Mouse (Mus musculus): ENCODE measurements around the gene Gm20538. TPM values are rescaled to one million over a fixed set of nuclear protein-coding genes. Genes with fewer than 3 reads are reported as not detected.
A peak's percentile ranks its signal among the peaks of the same experiment; 100 is the strongest.

Gene Gm20538
- total RNA-seq (2015; ENCODE audit: low replicate concordance) (not detected in 2 replicates), total RNA-seq (2017; ENCODE audit: low replicate concordance) (not detected in 2 replicates)

DNA sequence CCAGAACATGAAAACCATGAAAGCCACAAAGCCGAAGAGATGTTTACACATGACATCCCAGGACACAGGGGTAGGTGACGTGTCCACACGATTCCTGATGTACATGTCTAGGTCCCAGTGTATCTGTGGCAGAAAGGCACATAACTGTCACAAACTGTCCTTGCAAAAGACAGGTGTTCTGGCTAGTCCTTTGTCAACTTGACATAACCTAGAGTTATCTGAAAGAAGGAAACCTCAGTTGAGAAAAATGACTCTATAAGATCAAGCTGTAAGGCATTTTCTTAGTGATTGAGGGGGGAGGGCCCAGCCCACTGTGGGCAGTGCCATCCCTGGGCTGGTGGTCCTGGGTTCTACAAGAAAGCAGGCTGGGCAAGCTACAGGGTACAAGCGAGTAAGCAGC, at the start of gene Gm20538:
TSS of gene Gm20538 (minus strand) at position 101 of the 400 bp plus-strand sequence.
- no peak for ATAC-seq (replicated peaks; ENCODE audit: low FRiP score, poor library complexity, severe bottlenecking)

- ATAC-seq (replicated peaks; ENCODE audit: low FRiP score, poor library complexity, severe bottlenecking): no peak
Observed at GRCm38 (mm10) chr19:44594180-44594579, 41.5 kb upstream of the Gm20538 start.

DNA sequence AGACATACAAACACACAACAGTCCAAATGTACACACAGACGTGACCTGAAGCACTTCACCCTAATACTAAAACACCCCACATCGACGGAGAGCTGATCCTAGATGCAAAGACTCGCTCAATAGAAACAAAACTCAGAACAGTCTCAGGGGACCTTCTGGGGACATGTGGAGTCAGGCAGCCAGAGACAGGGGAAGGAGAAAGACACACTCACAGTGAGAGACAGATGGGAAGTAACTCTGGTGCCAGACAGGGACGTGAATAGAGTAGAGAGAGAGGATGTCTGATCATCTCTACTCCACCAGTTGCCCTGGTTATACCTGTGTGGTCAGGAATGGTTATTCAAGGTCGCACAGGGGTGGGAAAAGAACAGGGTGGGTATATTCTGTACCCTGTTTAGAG, 39.0 kb upstream of the Gm20538 start:
- no peak for ATAC-seq (replicated peaks; ENCODE audit: low FRiP score, poor library complexity, severe bottlenecking)

DNA sequence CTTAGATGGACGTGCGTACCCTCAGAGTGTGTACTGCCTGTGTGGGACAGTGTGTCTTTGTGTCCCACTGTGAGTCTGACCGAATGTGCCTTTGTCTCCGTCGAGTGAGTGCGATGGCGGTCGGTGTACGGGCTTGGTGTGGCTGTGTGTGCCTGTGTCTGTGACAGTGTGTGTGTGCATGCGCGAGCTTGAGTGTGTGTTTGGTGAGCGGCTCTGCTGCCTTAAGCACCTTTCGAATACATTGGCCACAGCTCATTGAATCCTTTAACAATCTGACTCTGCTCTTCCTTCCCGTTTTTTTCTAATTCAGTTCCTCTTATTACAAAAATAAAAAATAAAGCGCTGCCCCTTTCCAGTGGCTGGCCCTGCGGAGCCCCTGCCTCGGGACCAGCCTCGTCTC, 38.4 kb upstream of the Gm20538 start:
- no peak for ATAC-seq (replicated peaks; ENCODE audit: low FRiP score, poor library complexity, severe bottlenecking)

- no peak for ATAC-seq (replicated peaks; ENCODE audit: low FRiP score, poor library complexity, severe bottlenecking)
Observed at GRCm38 (mm10) chr19:44589591-44590223, 37.1 kb upstream of the Gm20538 start.

DNA sequence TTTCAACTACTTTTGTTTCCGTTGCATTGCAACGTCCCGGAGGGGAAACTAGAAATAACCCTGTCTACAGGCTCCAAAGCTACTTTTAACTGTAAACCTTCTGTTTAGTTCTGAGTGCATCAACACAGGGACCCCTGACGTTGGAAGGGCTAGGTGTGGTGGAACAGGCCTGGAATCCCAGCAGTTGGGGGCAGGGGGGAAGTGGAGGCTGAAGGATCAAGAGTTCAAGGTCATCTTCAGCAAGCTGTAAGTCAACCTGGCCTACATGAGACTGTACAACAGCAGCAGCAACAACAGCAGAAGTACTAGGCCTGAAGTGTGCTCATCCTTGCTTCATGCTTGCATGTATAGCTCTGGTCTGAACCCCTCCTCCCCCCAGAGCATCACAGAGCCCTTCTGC, 35.4 kb upstream of the Gm20538 start:
- no peak for ATAC-seq (replicated peaks; ENCODE audit: low FRiP score, poor library complexity, severe bottlenecking)

- ATAC-seq (replicated peaks; ENCODE audit: low FRiP score, poor library complexity, severe bottlenecking): peak; percentile 93
Observed at GRCm38 (mm10) chr19:44582638-44583309, 30.1 kb upstream of the Gm20538 start.

DNA sequence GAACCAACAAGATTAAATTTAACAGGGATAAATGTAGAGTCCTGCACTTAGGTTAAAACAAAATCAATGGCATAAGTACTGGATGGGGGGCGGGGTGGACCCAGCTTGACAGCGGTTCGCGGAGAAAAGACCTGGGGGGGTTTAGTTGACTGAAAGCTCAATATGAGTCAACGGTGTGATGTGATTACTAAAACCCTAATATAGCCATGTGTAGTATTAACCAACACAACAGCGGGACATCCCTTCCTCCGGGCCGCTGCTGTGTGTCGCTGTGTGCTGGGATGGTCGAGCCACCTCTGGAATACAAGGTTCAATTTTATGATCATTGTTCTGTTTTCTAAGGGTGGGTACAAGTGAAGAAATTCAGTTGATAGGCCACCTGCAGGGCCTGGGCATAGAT, 29.5 kb upstream of the Gm20538 start:
- ATAC-seq (replicated peaks; ENCODE audit: low FRiP score, poor library complexity, severe bottlenecking): no peak

GRCm38 (mm10) chr19:44578038-44578437, 25.4 kb upstream of the Gm20538 start:
- no peak for ATAC-seq (replicated peaks; ENCODE audit: low FRiP score, poor library complexity, severe bottlenecking)

GRCm38 (mm10) chr19:44576275-44576674, 23.6 kb upstream of the Gm20538 start:
- ATAC-seq (replicated peaks; ENCODE audit: low FRiP score, poor library complexity, severe bottlenecking): no peak

DNA sequence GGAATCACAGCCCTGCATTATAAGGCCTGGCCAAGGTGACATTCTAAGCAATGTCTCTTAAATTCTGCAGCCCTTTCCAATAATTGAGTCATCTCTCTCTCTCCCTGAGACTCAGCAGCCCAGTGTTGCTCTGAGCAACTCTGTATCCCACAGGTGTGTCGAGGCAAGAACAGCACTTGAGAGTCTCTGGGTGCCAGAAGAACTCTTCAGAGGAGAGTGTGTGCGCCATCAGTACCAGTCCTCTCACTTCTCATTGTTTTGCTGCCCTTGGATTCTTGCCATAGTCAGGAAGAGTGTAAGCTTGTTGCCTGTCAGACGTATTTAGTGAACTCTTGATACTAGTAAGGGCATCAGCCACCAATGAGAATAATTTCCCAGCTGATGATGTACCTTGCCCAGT, 15.1 kb upstream of the Gm20538 start:
- no peak for ATAC-seq (replicated peaks; ENCODE audit: low FRiP score, poor library complexity, severe bottlenecking)

- no peak for ATAC-seq (replicated peaks; ENCODE audit: low FRiP score, poor library complexity, severe bottlenecking)
Observed at GRCm38 (mm10) chr19:44564006-44564405, 11.4 kb upstream of the Gm20538 start.

- ATAC-seq (replicated peaks; ENCODE audit: low FRiP score, poor library complexity, severe bottlenecking): peak; percentile 99
Observed at GRCm38 (mm10) chr19:44562652-44563206, 10.1 kb upstream of the Gm20538 start, which contains the start of gene Hif1an. Gene Hif1an, plus strand, starts transcription at chr19:44562850.

GRCm38 (mm10) chr19:44554861-44555590, 2.4 kb upstream of the Gm20538 start, which contains the start of gene Ndufb8:
Gene Ndufb8, minus strand, starts transcription at chr19:44555440.
- ATAC-seq (replicated peaks; ENCODE audit: low FRiP score, poor library complexity, severe bottlenecking): peak; percentile 99

DNA sequence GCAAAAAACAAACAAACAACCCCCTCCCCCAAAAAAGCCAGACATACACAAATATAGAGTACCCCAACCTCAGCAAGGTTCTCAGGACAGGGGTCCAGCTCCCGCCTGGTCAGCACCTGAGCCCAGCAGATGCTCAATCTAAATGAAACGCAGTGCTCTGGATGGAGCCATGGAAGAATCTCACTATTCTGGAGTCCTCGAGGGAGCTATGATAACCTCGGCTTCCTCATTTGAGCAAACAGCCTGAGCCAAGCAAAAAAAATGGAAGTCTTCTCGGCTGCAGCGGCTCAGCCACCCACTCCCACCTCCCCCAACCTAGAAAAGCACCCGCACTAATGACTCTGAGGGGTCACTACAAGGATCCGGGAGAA, 1.8 kb upstream of the Gm20538 start:
- ATAC-seq (replicated peaks; ENCODE audit: low FRiP score, poor library complexity, severe bottlenecking): 0 out of 2 replicates have a peak, but pooled peaks have one; percentile 7

- ATAC-seq (replicated peaks; ENCODE audit: low FRiP score, poor library complexity, severe bottlenecking): no peak
Observed at GRCm38 (mm10) chr19:44553286-44553685, 655 bp upstream of the Gm20538 start.

DNA sequence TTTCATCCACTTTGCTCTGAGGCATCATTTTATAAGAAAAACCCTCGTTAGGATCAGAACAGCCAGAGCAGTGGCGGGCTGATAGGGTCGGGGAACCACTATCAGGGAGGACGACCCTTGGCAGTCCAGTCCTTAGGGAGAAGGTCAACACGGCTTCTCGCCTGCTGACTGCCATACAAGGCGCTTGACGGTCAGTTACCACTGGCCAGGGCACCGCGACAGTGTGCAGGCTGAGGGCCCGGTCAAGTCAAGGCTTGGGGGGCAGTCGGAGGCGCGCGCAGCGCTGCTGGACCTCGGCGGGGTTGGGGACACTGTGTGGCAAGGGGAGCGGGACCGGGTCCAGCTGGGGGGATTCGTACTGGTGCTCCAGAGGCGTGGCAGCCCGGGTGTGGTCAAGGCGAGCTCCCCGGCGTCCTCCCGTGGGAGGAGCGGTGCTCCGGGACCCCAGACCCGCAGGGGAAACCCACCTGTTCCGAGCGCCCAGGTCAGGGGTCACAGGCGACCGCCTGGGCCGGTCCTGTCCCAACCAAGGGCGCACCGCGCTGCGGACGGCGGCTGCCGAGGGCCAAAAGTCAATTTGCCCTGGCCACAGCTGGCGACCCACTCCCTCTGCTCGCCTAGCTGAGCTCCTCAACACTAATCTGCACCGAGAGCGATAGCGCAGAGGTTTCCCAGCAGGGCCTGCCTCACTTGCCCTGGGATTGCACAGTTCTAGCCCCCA, 7.2 kb downstream of the Gm20538 start, which contains the start of gene Sec31b:
TSS of gene Sec31b (minus strand) at position 544 of the 721 bp plus-strand sequence.
- ATAC-seq (replicated peaks; ENCODE audit: low FRiP score, poor library complexity, severe bottlenecking): no peak

GRCm38 (mm10) chr19:44544775-44545174, 7.9 kb downstream of the Gm20538 start:
- peak; percentile 88 for ATAC-seq (replicated peaks; ENCODE audit: low FRiP score, poor library complexity, severe bottlenecking)

DNA sequence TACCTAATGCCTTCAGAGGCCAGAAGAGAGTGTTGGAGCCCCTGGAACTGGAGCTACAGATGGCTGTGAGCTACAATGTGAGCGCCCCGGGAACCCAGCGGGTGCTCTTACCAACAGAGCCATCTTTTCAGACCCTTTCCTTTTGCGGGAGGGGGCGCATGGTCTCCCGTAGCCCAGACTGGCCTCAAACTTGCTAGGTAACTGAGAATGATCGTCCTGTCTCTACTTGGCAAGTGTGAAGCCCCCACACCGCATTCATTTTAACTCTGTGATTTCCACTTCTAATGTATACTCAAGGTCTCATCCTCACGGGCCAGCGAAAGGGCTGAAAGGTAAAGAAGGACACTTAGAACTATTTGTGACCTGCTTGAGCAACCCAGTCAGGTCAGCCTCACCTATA, 8.3 kb downstream of the Gm20538 start:
- ATAC-seq (replicated peaks; ENCODE audit: low FRiP score, poor library complexity, severe bottlenecking): no peak
